Mouse (Mus musculus) stomach, embryonic 15.5 days (tissue): Measurements from ENCODE around the gene Fbxl2. TPM values are rescaled to one million over a fixed set of nuclear protein-coding genes. Genes with fewer than 3 reads are reported as not detected.

Experiments used
- ATAC-seq: fragments of 200-750 bp; cut with Nextera tagmentation; 2 replicates; pipeline ENCODE4 v1.8.0; 2017; ENCODE audit warnings: low read depth, moderate number of reproducible peaks, moderate TSS enrichment; ENCODE audit not compliant: insufficient read depth, low FRiP score
- H3K27ac ChIP-seq: fragments of 300-500 bp; sonication (generic); 2 replicates; pipeline ENCODE4 v1.5.1; 2015; ENCODE audit warnings: mild to moderate bottlenecking, inconsistent platforms
- H3K27me3 ChIP-seq: fragments of 300-500 bp; sonication (generic); replicated peaks from 2 replicates; pipeline ENCODE4 v1.6.1; 2015; ENCODE audit warnings: inconsistent platforms
- H3K36me3 ChIP-seq: fragments of 300-500 bp; sonication (generic); 2 replicates; pipeline ENCODE4 v1.6.1; 2015; ENCODE audit warnings: inconsistent platforms
- H3K4me1 ChIP-seq: fragments of 300-500 bp; sonication (generic); 2 replicates; pipeline ENCODE4 v1.6.1; 2015; ENCODE audit warnings: inconsistent platforms
- H3K4me2 ChIP-seq: fragments of 300-500 bp; sonication (generic); 2 replicates; pipeline ENCODE4 v1.6.1; 2015; ENCODE audit warnings: mild to moderate bottlenecking, inconsistent platforms
- H3K4me3 ChIP-seq: fragments of 300-500 bp; sonication (generic); replicated peaks from 2 replicates; pipeline ENCODE4 v1.5.1; 2015; ENCODE audit warnings: inconsistent platforms
- H3K9ac ChIP-seq: fragments of 300-500 bp; sonication (generic); 2 replicates; pipeline ENCODE4 v1.6.1; 2015; ENCODE audit warnings: inconsistent platforms
- H3K9me3 ChIP-seq: fragments of 300-500 bp; sonication (generic); 2 replicates; pipeline ENCODE4 v1.6.1; 2016; ENCODE audit warnings: inconsistent platforms
- WGBS: fragments of 180-500 bp; shearing (Covaris S2); methylation state at CpG from one replicate; pipeline ENCODE4 v1.1.7; 2015; 5-methylcytosine and 5-hydroxymethylcytosine counted together
- polyA plus RNA-seq: library from polyadenylated mRNA; unstranded; fragments of >200 nt; fragmentation: Nextera tagmentation; extraction: Ambion mirVana; gene quantifications from 2 replicates; pipeline ENCODE4 v1.2.1, GENCODE M21; 2015

The Fbxl2 gene
- polyA plus RNA-seq, 1 experiment from 2014 or later = 2.9 TPM

GRCm38 (mm10) chr9:114050778-114051177 lies 4.8 kb upstream of the Fbxl2 start:
- ATAC-seq = no peak
- peaks cover 6% of the 10 kb centered on the region; the same call in 1 of the 2 replicates for H3K27me3 ChIP-seq
- H3K4me1 ChIP-seq = no peaks in the 10 kb centered on the region
- H3K4me3 ChIP-seq = no peak overlapping the region
- no peaks in the 10 kb centered on the region for H3K36me3 ChIP-seq
- no peaks in the 10 kb centered on the region for H3K9me3 ChIP-seq
- WGBS = 84% methylated on average over 16 of the region's 16 CpGs
- no peak overlapping the region for H3K27ac ChIP-seq
- no peak overlapping the region for H3K4me2 ChIP-seq
- no peak overlapping the region for H3K9ac ChIP-seq

- H3K4me3 ChIP-seq = no peak overlapping the region
- ATAC-seq = no peak
- H3K36me3 ChIP-seq = no peaks in the 10 kb centered on the region
- WGBS = 80% methylated on average over 7 of the region's 7 CpGs
- H3K9me3 ChIP-seq = no peaks in the 10 kb centered on the region
- no peaks in the 10 kb centered on the region for H3K27me3 ChIP-seq
- H3K4me2 ChIP-seq = no peak overlapping the region
- no peak overlapping the region for H3K27ac ChIP-seq
- H3K4me1 ChIP-seq = no peaks in the 10 kb centered on the region
- H3K9ac ChIP-seq = no peak overlapping the region
Observed at GRCm38 (mm10) chr9:114050106-114050505, 4.1 kb upstream of the Fbxl2 start.

- Histone ChIP-seq H3K4me1 (no peaks in the 10 kb centered on the region), H3K4me2 (no peak overlapping the region), H3K27ac (no peak overlapping the region), H3K36me3 (no peaks in the 10 kb centered on the region), H3K4me3 (no peak overlapping the region), H3K9ac (no peak overlapping the region), H3K27me3 (no peaks in the 10 kb centered on the region), H3K9me3 (no peaks in the 10 kb centered on the region)
- 90% methylated on average over 7 of the region's 7 CpGs for WGBS
- no peak for ATAC-seq
Observed at GRCm38 (mm10) chr9:114046676-114047075, 685 bp upstream of the Fbxl2 start.

GRCm38 (mm10) chr9:114044446-114044845 lies 1.5 kb downstream of the Fbxl2 start:
- no peak overlapping the region for H3K4me3 ChIP-seq
- ATAC-seq = no peak

GRCm38 (mm10) chr9:114042490-114042889 lies 3.5 kb downstream of the Fbxl2 start:
- Histone ChIP-seq H3K27me3 (no peaks in the 10 kb centered on the region), H3K4me2 (0 out of 2 replicates have a peak overlapping the region, but pooled peaks have one; percentile 3), H3K36me3 (no peaks in the 10 kb centered on the region), H3K9ac (no peak overlapping the region), H3K4me3 (no peak overlapping the region), H3K9me3 (no peaks in the 10 kb centered on the region), H3K4me1 (no peaks in the 10 kb centered on the region), H3K27ac (no peak overlapping the region)
- no peak for ATAC-seq
- 38% methylated on average over 6 of the region's 6 CpGs for WGBS

More at GRCm38 (mm10) chr9:114044446-114044845, 1.5 kb downstream of the Fbxl2 start:
- 55% methylated on average over 3 of the region's 3 CpGs for WGBS
- Histone ChIP-seq H3K4me1 (no peaks in the 10 kb centered on the region), H3K4me2 (no peak overlapping the region), H3K36me3 (no peaks in the 10 kb centered on the region), H3K9me3 (no peaks in the 10 kb centered on the region), H3K27ac (no peak overlapping the region), H3K27me3 (no peaks in the 10 kb centered on the region), H3K9ac (no peak overlapping the region)

- no peak for ATAC-seq
- H3K4me3 ChIP-seq = no peak overlapping the region
- 73% methylated on average over 4 of the region's 4 CpGs for WGBS
Observed at GRCm38 (mm10) chr9:114040945-114041344, 5.0 kb downstream of the Fbxl2 start.

GRCm38 (mm10) chr9:114026261-114026934 lies 19.6 kb downstream of the Fbxl2 start:
- peak; percentile 86 for ATAC-seq
- Histone ChIP-seq H3K9me3 (no peaks in the 10 kb centered on the region), H3K4me1 (no peaks in the 10 kb centered on the region), H3K9ac (peak overlapping the region; percentile 32; the same call in 1 of the 2 replicates), H3K4me3 (peak overlapping the region; percentile 58), H3K4me2 (peak overlapping the region; percentile 98), H3K36me3 (no peaks in the 10 kb centered on the region), H3K27ac (no peak overlapping the region), H3K27me3 (no peaks in the 10 kb centered on the region)
- under 1% methylated on average over 52 of the region's 52 CpGs for WGBS

More at GRCm38 (mm10) chr9:114040945-114041344, 5.0 kb downstream of the Fbxl2 start:
- Histone ChIP-seq H3K4me2 (no peak overlapping the region), H3K27me3 (no peaks in the 10 kb centered on the region), H3K4me1 (no peaks in the 10 kb centered on the region), H3K9ac (no peak overlapping the region), H3K9me3 (no peaks in the 10 kb centered on the region), H3K27ac (no peak overlapping the region), H3K36me3 (no peaks in the 10 kb centered on the region)

GRCm38 (mm10) chr9:114025846-114026245 lies 20.1 kb downstream of the Fbxl2 start:
- no peak for ATAC-seq
- Histone ChIP-seq H3K27me3 (no peaks in the 10 kb centered on the region), H3K9me3 (no peaks in the 10 kb centered on the region), H3K4me2 (peak overlapping the region; percentile 98), H3K27ac (no peak overlapping the region), H3K36me3 (no peaks in the 10 kb centered on the region), H3K4me3 (peak overlapping the region; percentile 58), H3K9ac (no peak overlapping the region), H3K4me1 (no peaks in the 10 kb centered on the region)
- WGBS = 9% methylated on average over 8 of the region's 8 CpGs

GRCm38 (mm10) chr9:114025182-114025581 lies 20.8 kb downstream of the Fbxl2 start:
- no peak overlapping the region for H3K4me3 ChIP-seq
- no peaks in the 10 kb centered on the region for H3K27me3 ChIP-seq
- H3K9ac ChIP-seq = no peak overlapping the region
- no peak for ATAC-seq
- WGBS = 35% methylated on average over 9 of the region's 9 CpGs
- H3K9me3 ChIP-seq = no peaks in the 10 kb centered on the region
- H3K4me1 ChIP-seq = no peaks in the 10 kb centered on the region
- no peak overlapping the region for H3K27ac ChIP-seq
- no peak overlapping the region for H3K4me2 ChIP-seq
- no peaks in the 10 kb centered on the region for H3K36me3 ChIP-seq

GRCm38 (mm10) chr9:114022141-114022540 lies 23.9 kb downstream of the Fbxl2 start:
- Histone ChIP-seq H3K9me3 (no peaks in the 10 kb centered on the region), H3K4me2 (no peak overlapping the region), H3K27me3 (no peaks in the 10 kb centered on the region), H3K27ac (no peak overlapping the region), H3K4me1 (no peaks in the 10 kb centered on the region), H3K4me3 (no peak overlapping the region), H3K9ac (no peak overlapping the region), H3K36me3 (no peaks in the 10 kb centered on the region)
- ATAC-seq = no peak
- WGBS = 30% methylated on average over 4 of the region's 4 CpGs

- H3K9me3 ChIP-seq = no peaks in the 10 kb centered on the region
- no peaks in the 10 kb centered on the region for H3K36me3 ChIP-seq
- H3K27me3 ChIP-seq = no peaks in the 10 kb centered on the region
- H3K27ac ChIP-seq = no peak overlapping the region
- no peak overlapping the region for H3K9ac ChIP-seq
- H3K4me3 ChIP-seq = no peak overlapping the region
- WGBS = 77% methylated on average over 7 of the region's 7 CpGs
- no peak overlapping the region for H3K4me2 ChIP-seq
- H3K4me1 ChIP-seq = no peaks in the 10 kb centered on the region
- ATAC-seq = no peak
Observed at GRCm38 (mm10) chr9:114019012-114019762, 26.8 kb downstream of the Fbxl2 start.

GRCm38 (mm10) chr9:114016402-114016801 lies 29.6 kb downstream of the Fbxl2 start:
- no peaks in the 10 kb centered on the region for H3K4me1 ChIP-seq
- 57% methylated on average over 4 of the region's 4 CpGs for WGBS
- no peak overlapping the region for H3K4me2 ChIP-seq
- no peaks in the 10 kb centered on the region for H3K9me3 ChIP-seq
- H3K4me3 ChIP-seq = no peak overlapping the region
- ATAC-seq = no peak
- no peak overlapping the region for H3K9ac ChIP-seq
- no peak overlapping the region for H3K27ac ChIP-seq
- H3K36me3 ChIP-seq = no peaks in the 10 kb centered on the region
- no peaks in the 10 kb centered on the region for H3K27me3 ChIP-seq
